Mouse (Mus musculus) embryonic fibroblast, embryonic 13.5 days (primary cell): ENCODE measurements at regions not wholly inside any gene's neighbourhood (a gene's known extent, or its start where the extent isn't known, plus 50 kb on each side); places are given as distances from the start of the nearest gene placed in this dataset.

Source experiments
- H3K27ac ChIP-seq: 2 replicates; pipeline ENCODE4 v1.5.1; 2012; ENCODE audit warnings: low read length, control low read depth, inconsistent platforms; ENCODE audit not compliant: insufficient read depth
- H3K4me1 ChIP-seq: 2 replicates; pipeline ENCODE4 v1.6.1; 2011; ENCODE audit warnings: low read length; ENCODE audit not compliant: control insufficient read depth, insufficient read depth
- H3K4me3 ChIP-seq: 2 replicates; pipeline ENCODE4 v1.5.1; 2011; ENCODE audit warnings: mild to moderate bottlenecking, control low read depth, low read length; ENCODE audit not compliant: insufficient read depth
- CTCF ChIP-seq: IDR thresholded peaks from 2 replicates; pipeline ENCODE4 v1.5.1; 2011; ENCODE audit warnings: mild to moderate bottlenecking, control low read depth, low read length, moderate library complexity, borderline replicate concordance; ENCODE audit not compliant: insufficient read depth
- POLR2A ChIP-seq: IDR thresholded peaks from 2 replicates; pipeline ENCODE4 v1.6.1; 2011; ENCODE audit warnings: low read depth, mild to moderate bottlenecking, control low read depth, low read length, moderate library complexity

- no peaks in the 10 kb centered on the region for H3K4me1 ChIP-seq
- no peak overlapping the region for H3K27ac ChIP-seq
- TF ChIP-seq CTCF: no peak
- no peak for TF ChIP-seq POLR2A
- no peak overlapping the region for H3K4me3 ChIP-seq
These were observed 123.5 kb upstream of the Adamts9 start for GRCm38 (mm10) chr6:93066553-93067376.

- no peaks in the 10 kb centered on the region for H3K4me1 ChIP-seq
- no peak overlapping the region for H3K27ac ChIP-seq
- H3K4me3 ChIP-seq: no peak overlapping the region; the same call in 1 of the 2 replicates
- TF ChIP-seq CTCF (no peak), POLR2A (no peak)
These were observed 122.7 kb upstream of the Adamts9 start for GRCm38 (mm10) chr6:93065917-93066552.

- Histone ChIP-seq H3K4me3 (no peak overlapping the region), H3K27ac (no peak overlapping the region), H3K4me1 (no peaks in the 10 kb centered on the region)
- no peak for TF ChIP-seq CTCF
- TF ChIP-seq POLR2A: no peak
These were observed 122.1 kb upstream of the Adamts9 start for GRCm38 (mm10) chr6:93065366-93065765.

DNA sequence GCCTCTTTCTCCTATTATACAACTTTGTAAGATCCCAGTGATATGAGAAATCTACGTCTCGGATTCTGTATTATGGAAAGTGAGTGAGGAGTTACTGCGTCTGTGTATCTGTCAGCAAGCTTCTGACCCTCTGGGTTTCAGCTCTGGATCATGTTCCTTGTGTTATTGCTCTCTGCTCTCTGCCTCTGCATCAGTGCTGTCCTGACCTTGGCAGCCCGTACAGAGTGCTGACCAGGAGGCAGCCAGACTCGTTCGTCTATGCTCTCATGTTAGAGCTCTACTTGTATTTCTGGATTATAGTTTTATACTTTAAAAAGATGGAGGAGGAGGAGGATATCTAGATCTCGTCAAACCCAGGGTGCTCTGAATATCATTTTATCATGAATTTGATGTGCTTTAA is 121.1 kb upstream of the Adamts9 start:
- Histone ChIP-seq H3K4me3 (no peak overlapping the region), H3K4me1 (no peaks in the 10 kb centered on the region), H3K27ac (no peak overlapping the region)
- TF ChIP-seq POLR2A: no peak
- no peak for TF ChIP-seq CTCF

DNA sequence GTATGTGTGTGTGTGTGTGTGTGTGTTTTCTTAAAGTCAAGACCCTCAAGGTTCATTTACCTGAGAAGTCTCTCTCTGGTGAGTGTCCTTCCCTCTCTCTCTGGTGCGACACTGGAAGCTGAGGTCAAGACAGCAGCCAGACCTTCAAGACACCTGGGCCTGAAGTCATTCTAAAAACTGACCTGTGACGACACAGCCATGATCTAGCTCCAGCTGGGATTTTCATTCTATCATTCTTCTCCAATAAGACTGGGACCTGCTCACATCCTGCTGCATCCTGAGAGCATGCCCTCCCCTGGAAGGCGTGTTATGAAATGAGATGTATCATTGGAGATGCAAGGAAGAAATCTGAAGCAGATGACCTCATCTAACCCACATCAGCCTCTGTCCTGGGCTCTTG is 118.4 kb upstream of the Adamts9 start:
- Histone ChIP-seq H3K4me3 (no peak overlapping the region), H3K4me1 (no peaks in the 10 kb centered on the region), H3K27ac (no peak overlapping the region)
- no peak for TF ChIP-seq CTCF
- TF ChIP-seq POLR2A: no peak

DNA sequence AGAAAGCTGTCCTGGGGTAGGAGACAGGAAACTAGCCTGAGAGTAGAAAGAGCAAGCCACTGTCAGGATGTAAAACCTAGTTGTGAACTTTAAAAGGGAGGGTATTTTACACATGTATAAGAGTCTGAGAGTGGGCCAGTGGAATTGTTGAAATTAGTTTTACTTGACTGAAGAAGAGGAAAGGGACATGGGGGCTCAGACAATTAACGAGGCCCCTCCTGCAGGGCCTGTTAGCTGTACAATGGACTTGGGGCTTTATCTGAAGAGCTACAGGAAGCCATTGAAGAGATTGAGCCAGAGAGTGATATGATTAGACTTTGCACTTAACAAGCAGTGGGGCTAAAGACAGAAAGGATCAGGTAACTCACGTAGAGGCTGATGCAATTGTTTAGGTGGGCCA is 102.2 kb upstream of the Adamts9 start:
- H3K27ac ChIP-seq: no peak overlapping the region
- H3K4me1 ChIP-seq: no peaks in the 10 kb centered on the region
- H3K4me3 ChIP-seq: no peak overlapping the region
- TF ChIP-seq POLR2A: no peak
- no peak for TF ChIP-seq CTCF

GRCm38 (mm10) chr6:93041041-93041440 is 97.7 kb upstream of the Adamts9 start:
- Histone ChIP-seq H3K4me3 (no peak overlapping the region), H3K27ac (no peak overlapping the region), H3K4me1 (no peaks in the 10 kb centered on the region)
- no peak for TF ChIP-seq POLR2A
- no peak for TF ChIP-seq CTCF

DNA sequence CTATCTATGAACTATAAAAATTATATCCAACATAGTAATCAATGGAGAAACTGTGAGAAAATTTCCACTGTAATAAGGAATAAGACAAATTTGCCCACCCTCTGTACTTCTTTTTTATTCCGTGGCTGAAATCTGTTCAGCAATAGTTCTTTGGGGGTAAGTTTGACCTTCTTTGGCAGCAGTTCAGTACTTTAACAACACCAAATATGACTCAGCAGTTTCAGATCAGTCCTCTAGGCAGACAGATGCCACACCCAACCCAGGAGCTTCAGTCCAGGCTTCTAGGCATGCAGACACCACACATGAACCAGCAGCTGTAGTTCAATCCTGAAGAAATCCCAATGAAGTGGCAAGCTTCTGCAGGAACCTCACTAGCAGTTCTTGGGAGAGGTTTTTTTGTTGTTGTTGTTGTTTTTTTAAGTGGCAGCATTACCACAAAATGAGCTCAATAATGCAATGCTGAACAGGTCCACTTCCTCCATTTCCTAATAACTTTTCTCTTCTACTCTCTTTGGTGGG is 88.6 kb upstream of the Adamts9 start:
- Histone ChIP-seq H3K4me3 (no peak overlapping the region), H3K27ac (no peak overlapping the region), H3K4me1 (no peaks in the 10 kb centered on the region)
- no peak for TF ChIP-seq POLR2A
- TF ChIP-seq CTCF: no peak

- Histone ChIP-seq H3K4me1 (peaks cover 5% of the 10 kb centered on the region; the same call in 1 of the 2 replicates), H3K4me3 (no peak overlapping the region), H3K27ac (peak overlapping the region; percentile 23; the same call in 1 of the 2 replicates)
- TF ChIP-seq POLR2A (no peak), CTCF (no peak)
These were observed 83.1 kb upstream of the Adamts9 start for GRCm38 (mm10) chr6:93026068-93027022.
